Mouse (Mus musculus) ES-E14 (cell line): ENCODE measurements around the gene Lsm3.

Source experiments
- HCFC1 ChIP-seq: IDR thresholded peaks from 2 replicates; pipeline ENCODE4 v1.6.1; 2012; ENCODE audit warnings: low read length, inconsistent platforms, borderline replicate concordance; ENCODE audit not compliant: insufficient read depth
- MAFK ChIP-seq: IDR thresholded peaks from 2 replicates; pipeline ENCODE4 v1.6.1; 2014; ENCODE audit warnings: mild to moderate bottlenecking, low read depth, low read length, inconsistent platforms; ENCODE audit not compliant: insufficient read depth
- ZC3H11A ChIP-seq: IDR thresholded peaks from 2 replicates; pipeline ENCODE4 v1.6.1; 2012; ENCODE audit warnings: low read depth, mild to moderate bottlenecking, inconsistent platforms, low read length, borderline replicate concordance

- no peak for TF ChIP-seq HCFC1
- TF ChIP-seq MAFK, result no peak
- no peak for TF ChIP-seq ZC3H11A
Observed at GRCm38 (mm10) chr6:91476541-91476940, 39.2 kb upstream of the Lsm3 start.
